Mouse (Mus musculus): ENCODE measurements around the gene Fndc9.

DNA sequence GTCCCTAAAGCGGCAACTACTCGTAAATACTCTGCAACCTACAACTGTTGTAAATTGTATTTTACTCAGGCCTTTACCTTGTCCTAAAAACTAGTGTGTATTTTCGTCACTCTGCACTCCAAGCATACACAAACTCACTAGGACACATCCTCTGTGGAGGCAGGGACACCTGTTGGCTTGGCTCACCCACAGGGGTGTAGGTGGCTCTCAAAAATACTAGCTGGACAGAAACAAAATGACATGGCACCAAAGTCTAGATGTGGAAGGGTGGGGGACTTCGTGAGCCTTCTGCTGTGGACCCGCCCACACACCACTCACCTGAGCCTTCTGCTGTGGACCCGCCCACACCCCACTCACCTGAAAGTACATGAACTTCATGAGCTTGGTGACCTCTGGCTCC, 48.5 kb downstream of the Fndc9 start:
- TF ChIP-seq GATA2 (IDR thresholded peaks at IDR 0.05; ENCODE audit: borderline replicate concordance, low read depth, low read length) (no peak), CTCF (IDR thresholded peaks at IDR 0.05; ENCODE audit: low read depth, low read length) (no peak), GATA1 (IDR thresholded peaks at IDR 0.05; ENCODE audit: borderline replicate concordance, low read length) (no peak), TAL1 (conservative IDR thresholded peaks at IDR 0.05; ENCODE audit: low read depth, low read length) (no peak), POLR2AphosphoS5 (IDR thresholded peaks at IDR 0.05; ENCODE audit: insufficient replicate concordance, low read depth, low read length) (no peak)

All from G1E (cell line).